Mouse (Mus musculus) right cerebral cortex, postnatal 14 days (tissue): ENCODE data around the gene Osmr.

Experiments used
- DNase-seq: peaks from one replicate; pipeline ENCODE4 v3.0.0; 2022

Gene Osmr

DNA sequence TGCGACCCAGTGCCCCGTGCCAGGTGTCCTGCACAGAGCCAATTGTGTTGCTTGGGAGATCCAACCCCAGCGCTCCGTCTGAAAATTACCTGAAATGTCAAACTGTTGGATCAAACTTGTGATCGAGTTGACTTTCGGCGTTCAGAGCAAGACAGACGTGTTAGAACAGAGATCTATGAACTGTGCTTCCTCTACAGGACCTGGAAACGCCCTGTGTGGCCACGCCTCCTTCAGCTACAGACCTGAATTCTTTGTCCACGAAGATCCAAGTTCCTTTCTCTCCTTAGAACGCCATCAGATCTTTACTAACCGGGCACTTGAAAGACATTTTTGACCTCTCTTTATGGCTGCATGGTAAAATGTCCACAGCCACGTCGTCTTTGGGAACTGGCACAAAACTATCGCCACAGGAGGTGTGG lies at the start of gene Osmr:
TSS of gene Osmr (minus strand) at position 369 of the 419 bp plus-strand sequence.
- no peak for DNase-seq

GRCm38 (mm10) chr15:6919406-6919805 lies 44.6 kb upstream of the Osmr start:
- DNase-seq = no peak

GRCm38 (mm10) chr15:6914163-6914562 lies 39.4 kb upstream of the Osmr start:
- no peak for DNase-seq

DNA sequence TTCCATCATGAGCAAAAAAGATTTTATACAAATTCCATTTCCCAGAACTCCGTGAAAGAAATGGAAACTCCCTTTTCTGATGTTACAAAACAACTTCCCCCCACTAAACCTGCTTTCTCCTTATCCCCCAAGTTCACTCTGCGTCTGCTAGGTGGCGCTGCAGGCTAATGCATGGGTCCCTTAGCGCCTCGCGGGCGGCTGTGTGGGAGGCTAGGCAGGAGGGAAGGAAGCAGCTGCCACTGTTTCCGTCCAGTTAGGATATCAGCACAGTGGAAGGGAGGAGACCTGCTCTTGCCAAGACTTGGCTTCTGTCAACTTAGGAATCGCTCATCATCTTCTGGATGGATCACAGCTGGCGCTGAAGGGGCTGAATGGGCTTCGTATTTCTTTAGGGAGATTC lies 34.9 kb upstream of the Osmr start:
- peak; percentile 91 for DNase-seq

DNA sequence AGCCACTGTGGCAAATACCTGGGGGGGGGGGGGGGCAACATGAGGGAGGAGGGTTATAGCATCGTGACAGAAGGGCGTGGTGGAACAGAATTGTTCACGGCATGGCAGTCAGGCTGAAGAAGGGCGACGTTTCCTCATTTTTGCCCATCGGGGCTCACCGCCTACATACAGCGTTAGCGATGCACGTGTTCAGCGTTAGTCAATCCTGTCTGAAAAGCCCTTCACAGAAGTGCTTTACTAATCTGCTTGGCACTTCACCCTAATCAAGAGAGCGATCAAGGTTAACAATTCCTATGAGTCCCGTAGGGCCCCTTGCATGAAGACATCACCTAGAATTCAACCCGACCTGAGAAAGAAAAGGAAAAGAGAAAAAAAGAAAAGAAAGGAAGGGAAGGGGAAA lies 34.3 kb upstream of the Osmr start:
- no peak for DNase-seq

- no peak for DNase-seq
Measured at GRCm38 (mm10) chr15:6908601-6909000, 33.8 kb upstream of the Osmr start.

DNA sequence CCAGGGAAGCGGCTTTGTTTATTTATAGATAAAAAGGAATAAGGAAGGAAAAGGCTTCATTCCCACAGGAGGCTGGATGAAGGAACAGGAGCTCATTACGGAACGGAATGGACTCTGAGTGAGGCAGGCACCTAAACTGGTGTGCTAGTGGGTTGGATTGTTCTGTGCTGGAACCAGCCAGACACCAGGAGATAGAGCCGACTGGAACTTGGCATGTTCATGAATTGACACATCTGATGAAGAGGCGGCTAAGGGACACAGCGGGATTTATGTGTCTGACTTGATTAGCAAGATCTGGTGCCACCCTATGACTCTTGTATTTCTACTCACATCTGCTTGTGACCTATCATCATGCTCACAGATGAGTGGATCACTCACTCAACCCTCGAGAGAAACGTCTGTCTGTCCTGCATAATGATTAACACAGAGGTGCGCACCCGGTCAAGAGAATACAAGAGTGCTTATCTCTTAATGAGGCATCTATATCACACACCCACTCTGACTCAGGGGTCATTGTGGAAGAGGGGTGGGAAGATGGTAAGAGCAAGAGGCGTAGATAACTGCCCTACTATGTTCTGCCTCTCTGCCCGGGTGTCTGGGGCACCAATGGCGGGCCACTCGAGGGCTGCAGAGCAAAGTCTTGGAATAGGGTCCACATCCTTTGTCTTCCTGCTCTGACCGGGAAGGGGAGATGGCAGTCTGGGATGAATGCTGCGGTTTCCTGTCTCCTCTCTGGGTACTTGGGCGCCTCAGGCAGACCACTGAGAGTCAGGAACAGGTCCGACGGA lies 31.7 kb upstream of the Osmr start:
- DNase-seq = no peak

- DNase-seq = no peak
Measured at GRCm38 (mm10) chr15:6905726-6906125, 31.0 kb upstream of the Osmr start.

DNA sequence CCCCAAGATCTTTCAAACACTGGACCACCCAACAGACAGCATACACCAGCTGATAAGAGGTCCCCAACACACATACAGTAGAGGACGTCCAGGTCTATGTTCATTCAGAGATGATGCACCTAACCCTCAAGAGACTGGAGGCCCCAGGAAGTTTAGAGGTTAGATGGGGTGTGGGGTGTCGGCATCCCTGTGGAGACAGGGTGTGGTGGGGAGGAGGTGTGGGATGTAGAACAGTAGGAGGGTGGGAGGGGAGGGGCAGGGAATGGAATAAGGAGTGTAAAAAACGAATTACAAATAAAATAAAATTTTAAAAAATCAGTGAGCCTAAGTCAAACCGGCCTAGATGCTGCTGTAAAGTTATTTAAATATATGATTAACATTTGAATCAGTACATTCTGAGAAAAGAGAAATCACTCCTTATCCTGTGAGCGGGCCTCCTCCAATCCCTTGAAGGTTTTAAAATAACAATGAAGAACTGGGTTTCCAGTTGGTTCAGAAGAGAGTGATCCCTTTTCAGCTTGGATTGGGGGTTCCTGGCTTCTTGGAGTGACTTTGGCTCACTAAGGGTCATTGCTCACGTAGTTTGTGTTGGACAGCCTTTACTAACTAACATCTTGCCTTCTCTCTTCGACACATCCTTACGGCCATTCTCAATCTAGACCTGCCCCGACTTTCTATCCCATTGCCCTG lies 28.7 kb upstream of the Osmr start:
- DNase-seq = no peak

DNA sequence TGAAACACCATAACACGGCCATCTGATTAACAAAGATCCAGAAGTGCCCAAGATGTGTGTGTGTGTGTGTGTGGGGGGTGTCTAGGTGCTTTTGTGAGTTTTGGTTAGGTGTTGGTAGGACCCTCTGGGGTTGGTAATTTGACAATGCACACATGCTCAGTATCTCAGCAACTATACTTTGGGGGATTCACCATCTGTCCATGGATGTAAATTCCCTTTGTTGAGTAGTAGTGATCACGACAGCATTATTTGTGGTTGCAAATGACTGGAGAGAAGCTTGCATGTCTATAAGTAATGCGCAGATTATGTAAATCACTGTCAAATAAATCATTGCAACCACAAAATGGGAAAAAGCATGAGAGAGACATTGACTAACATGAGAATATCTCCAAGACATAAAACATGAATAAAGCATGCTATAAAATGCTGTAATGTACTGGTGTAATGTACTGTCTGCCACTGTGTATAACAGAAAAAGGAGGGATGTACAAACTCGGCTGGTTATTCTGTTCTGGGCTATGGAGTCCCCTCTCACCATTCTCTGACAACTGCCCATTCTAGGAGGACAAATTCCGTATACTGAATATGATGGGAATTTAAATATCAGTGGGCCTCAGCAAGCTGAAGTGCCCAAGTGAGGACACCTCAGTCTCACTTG lies 27.3 kb upstream of the Osmr start:
- DNase-seq = no peak

- DNase-seq = no peak
Measured at GRCm38 (mm10) chr15:6901236-6901635, 26.5 kb upstream of the Osmr start.

DNA sequence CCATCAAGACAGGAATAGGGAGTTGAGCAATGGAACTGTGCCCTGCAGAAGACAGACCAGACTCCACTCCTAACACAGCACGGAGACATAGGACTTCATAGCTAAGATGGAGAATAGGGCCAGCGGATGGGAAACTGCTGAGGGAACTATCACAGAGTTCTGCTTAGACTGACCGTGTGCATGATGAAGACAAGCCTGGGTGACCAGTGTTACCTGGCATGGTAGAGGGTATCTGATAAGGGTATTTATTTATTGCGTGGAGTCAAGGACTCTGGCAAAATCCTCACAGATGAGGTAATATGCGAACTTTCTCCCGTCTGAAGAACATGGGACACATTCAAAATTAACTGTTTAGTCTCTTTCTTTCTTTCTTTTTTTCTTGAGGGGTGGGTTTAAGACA lies 9.5 kb upstream of the Osmr start:
- no peak for DNase-seq

DNA sequence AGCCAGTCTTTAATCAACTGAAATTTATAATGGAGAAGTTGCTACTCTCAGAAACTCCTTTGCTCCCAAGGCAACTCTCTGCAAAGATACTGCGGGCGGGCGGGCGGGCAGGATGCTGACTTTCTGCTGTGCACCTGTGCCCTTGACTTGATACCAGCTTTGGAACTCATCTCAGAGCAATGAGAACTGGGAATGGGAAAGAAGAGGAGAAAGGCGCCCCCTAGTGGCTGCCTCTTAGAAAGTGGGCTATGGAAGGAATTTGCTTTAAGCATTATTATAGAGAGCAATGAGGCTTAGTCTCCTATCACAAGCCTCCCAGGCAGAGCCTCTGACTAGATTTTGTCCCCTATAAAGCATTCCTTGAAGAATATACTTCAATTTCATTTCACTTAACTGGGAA lies 9.0 kb upstream of the Osmr start:
- DNase-seq = peak; percentile 74

GRCm38 (mm10) chr15:6883091-6883490 lies 8.3 kb upstream of the Osmr start:
- no peak for DNase-seq

- peak; percentile 43 for DNase-seq
Measured at GRCm38 (mm10) chr15:6882180-6882579, 7.4 kb upstream of the Osmr start.

DNA sequence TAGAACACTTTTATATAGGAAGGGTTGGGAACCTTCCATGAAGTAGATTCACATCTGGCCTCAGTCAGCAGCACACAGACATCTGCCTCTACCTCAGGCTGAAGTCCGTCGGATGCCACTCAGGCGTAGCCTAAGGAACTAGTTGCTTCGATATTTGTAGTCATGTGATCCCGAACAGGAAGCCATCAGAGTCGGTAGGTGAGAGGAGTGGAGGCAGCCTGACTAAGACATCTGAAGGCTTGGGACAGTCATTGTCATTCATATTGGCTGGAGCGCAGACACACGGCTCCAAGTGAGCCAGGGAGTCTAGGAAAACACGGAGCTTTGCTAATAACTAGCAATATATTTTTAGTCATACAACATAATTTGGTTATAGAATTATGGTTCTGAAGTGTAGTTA lies 6.4 kb upstream of the Osmr start:
- DNase-seq = no peak

GRCm38 (mm10) chr15:6873807-6874600 lies 765 bp downstream of the Osmr start:
- no peak for DNase-seq

DNA sequence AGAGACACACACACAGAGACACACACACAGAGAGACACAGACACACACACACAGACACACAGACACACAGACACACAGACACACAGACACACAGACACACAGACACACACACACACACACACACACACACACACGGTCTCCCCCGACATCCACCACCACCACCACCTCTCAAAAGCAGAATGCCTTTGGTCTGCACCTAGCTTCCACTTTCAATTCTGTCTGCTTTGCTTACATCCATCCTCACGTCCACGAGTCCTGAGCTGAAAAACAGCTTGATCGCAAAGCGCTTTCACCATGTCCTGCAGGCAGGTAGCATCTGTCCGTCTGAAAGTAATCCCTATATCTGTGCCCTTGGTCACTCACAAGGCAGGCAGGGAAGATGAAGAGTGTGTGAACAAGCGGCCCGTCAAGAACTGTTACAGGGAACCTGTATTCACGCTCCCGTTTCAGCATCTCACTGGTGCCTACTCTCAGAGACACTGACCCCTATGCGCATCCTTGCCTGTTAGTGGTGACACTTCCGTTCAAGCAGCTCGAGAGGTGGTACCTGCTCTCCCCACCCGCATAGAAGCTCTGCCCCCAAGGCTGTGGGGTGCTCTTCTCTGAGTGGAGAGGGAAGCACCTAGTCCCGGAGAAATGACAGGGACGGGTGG lies 1.5 kb downstream of the Osmr start:
- no peak for DNase-seq

- no peak for DNase-seq
Measured at GRCm38 (mm10) chr15:6871621-6872359, 3.0 kb downstream of the Osmr start.

- DNase-seq = no peak
Measured at GRCm38 (mm10) chr15:6866888-6867287, 7.9 kb downstream of the Osmr start.

DNA sequence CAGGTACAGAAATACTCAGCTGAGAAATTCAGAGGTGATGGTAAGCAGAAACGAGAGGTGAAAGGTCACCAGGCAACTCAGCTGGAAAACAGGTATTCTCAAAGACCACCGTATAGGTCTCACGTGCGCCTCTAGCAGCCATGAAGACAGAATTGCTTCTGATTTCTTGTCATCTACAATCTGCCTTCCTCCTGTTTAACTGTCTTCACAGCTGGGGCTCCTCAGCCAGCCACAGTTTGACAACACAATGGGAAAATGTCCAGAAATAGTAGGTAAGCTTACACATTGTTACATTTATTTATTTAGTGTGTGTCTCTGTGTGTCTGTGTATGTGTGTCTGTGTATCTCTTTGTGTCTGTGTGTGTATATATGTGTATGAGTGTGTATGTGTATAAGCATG lies 12.6 kb downstream of the Osmr start:
- no peak for DNase-seq

DNA sequence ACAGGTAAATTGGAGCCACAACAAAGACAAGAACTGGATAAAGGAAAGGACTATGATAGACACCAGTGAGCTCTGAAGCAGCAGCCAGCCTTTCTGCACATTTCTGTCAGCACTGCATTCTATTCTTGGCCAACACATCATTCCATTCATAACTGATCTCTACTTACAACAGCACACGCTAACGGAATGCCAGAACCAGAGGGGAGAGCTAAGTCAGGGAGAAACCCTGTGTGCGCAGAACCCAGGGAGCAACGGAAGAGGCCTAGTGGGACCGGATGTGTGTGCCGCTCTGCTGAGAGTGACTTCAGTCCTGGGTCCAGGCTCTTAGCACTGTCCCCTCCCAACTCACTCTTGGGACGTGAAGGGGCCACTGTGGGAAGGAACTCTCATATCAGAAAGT lies 13.2 kb downstream of the Osmr start:
- no peak for DNase-seq
